ENCODE assay signal across 13 mouse cellular contexts in the genomic region with DNA sequence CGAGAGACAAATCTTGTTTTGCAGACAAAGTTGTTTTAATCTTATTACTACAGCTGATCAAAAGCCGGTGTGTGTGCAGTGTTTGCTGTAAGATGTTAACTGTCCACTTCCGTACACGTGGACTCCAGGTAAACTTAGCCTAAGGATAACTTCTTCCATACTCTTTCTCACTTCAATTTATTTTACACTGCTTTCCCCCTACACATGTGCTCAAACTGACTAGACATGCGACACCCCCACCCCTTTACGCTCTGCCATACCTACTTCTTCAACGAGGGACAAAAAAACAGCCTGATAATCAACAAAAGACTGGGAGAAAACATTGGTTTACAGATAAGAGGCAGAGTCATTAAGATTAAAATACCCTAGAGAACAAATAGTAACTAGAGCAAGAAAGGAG. TPM values are rescaled to one million over a fixed set of nuclear protein-coding genes. Genes with fewer than 3 reads are reported as not detected.
ATAC-seq and TF ChIP-seq lines count a peak whose summit lies in the region.
"Not testable (repeated sequence)": the region's sequence is repeated elsewhere in the genome, so short reads cannot be mapped to it uniquely, and the experiment has no call there.
"Had no signal": no experiment of that assay in that cellular context is flagged by ENCODE, and none has a peak within 500 bp of the region (broad histone marks: within the 10 kb centered on the region; RNA-seq: fewer than 3 reads in every experiment).

No protein-coding gene starts in this region.

- H3K36me3 ChIP-seq in forebrain, embryonic 12.5 days (replicated peaks); heart, embryonic 15.5 days; intestine, postnatal 0 days (ENCODE audit: control insufficient read depth, insufficient read depth); limb, embryonic 15.5 days; midbrain, embryonic 13.5 days; stomach, embryonic 15.5 days: not testable (repeated sequence)

- TF ChIP-seq CTCF in intestine, postnatal 0 days (IDR thresholded peaks at IDR 0.05; ENCODE audit: low read depth), result not testable (repeated sequence)

- H3K9me3 ChIP-seq in forebrain, embryonic 12.5 days, result peaks cover 27% of the 10 kb centered on the region
- peaks cover 20% of the 10 kb centered on the region for H3K9me3 ChIP-seq in heart, embryonic 15.5 days (replicated peaks)
- H3K9me3 ChIP-seq in intestine, postnatal 0 days (ENCODE audit: control insufficient read depth), result peaks cover 12% of the 10 kb centered on the region
- peaks cover 14% of the 10 kb centered on the region for H3K9me3 ChIP-seq in limb, embryonic 15.5 days
- peaks cover 33% of the 10 kb centered on the region for H3K9me3 ChIP-seq in midbrain, embryonic 13.5 days
- H3K9me3 ChIP-seq in stomach, embryonic 15.5 days, result not testable (repeated sequence)

- H3K4me1 ChIP-seq in forebrain, embryonic 12.5 days; heart, embryonic 15.5 days (replicated peaks); intestine, postnatal 0 days (replicated peaks; ENCODE audit: control insufficient read depth, insufficient read depth, low read length); limb, embryonic 15.5 days; midbrain, embryonic 13.5 days (replicated peaks); stomach, embryonic 15.5 days: not testable (repeated sequence)

- 72% methylated on average over 7 of the region's 7 CpGs for WGBS in forebrain, embryonic 12.5 days
- WGBS in heart, embryonic 15.5 days, result 61% methylated on average over 7 of the region's 7 CpGs
- WGBS in intestine, postnatal 0 days, result 61% methylated on average over 7 of the region's 7 CpGs
- WGBS in limb, embryonic 15.5 days, result 67% methylated on average over 7 of the region's 7 CpGs
- WGBS in midbrain, embryonic 13.5 days, result 66% methylated on average over 7 of the region's 7 CpGs
- WGBS in stomach, embryonic 15.5 days, result 61% methylated on average over 7 of the region's 7 CpGs

- not testable (repeated sequence) for H3K27me3 ChIP-seq in forebrain, embryonic 12.5 days; heart, embryonic 15.5 days; intestine, postnatal 0 days (replicated peaks; ENCODE audit: control insufficient read depth, insufficient read depth, low read length); limb, embryonic 15.5 days; midbrain, embryonic 13.5 days; stomach, embryonic 15.5 days (replicated peaks)

- not testable (repeated sequence) for H3K9ac ChIP-seq in forebrain, embryonic 12.5 days; heart, embryonic 15.5 days; intestine, postnatal 0 days (ENCODE audit: low read depth, low read length); limb, embryonic 15.5 days; midbrain, embryonic 13.5 days (replicated peaks); stomach, embryonic 15.5 days

- H3K27ac ChIP-seq in forebrain, embryonic 12.5 days; heart, embryonic 15.5 days; intestine, postnatal 0 days (ENCODE audit: low read depth, low read length); limb, embryonic 15.5 days; midbrain, embryonic 13.5 days; stomach, embryonic 15.5 days: not testable (repeated sequence)

- not testable (repeated sequence) for H3K4me2 ChIP-seq in forebrain, embryonic 12.5 days; heart, embryonic 15.5 days; intestine, postnatal 0 days (replicated peaks; ENCODE audit: low read depth); limb, embryonic 15.5 days; midbrain, embryonic 13.5 days (replicated peaks); stomach, embryonic 15.5 days

- ATAC-seq in cerebellum, adult (ENCODE audit: insufficient number of reproducible peaks, low FRiP score, low TSS enrichment), result peak; percentile 61
- peak; percentile 57 for ATAC-seq in forebrain, embryonic 12.5 days (ENCODE audit: low FRiP score)
- ATAC-seq in heart, embryonic 15.5 days (replicated peaks; ENCODE audit: insufficient number of reproducible peaks, insufficient read depth, low FRiP score, low read depth), result peak; percentile 31; the same call in 1 of the 2 replicates
- ATAC-seq in intestine, postnatal 0 days, result peak; percentile 51; the same call in 1 of the 2 replicates
- ATAC-seq in limb, embryonic 15.5 days (ENCODE audit: insufficient number of reproducible peaks, low FRiP score, low TSS enrichment, low read depth), result peak; percentile 56; the same call in 1 of the 2 replicates
- ATAC-seq in midbrain, embryonic 13.5 days, result peak; percentile 50; the same call in 1 of the 2 replicates
- peak; percentile 27; the same call in 1 of the 2 replicates for ATAC-seq in stomach, embryonic 15.5 days (ENCODE audit: insufficient read depth, low FRiP score, low read depth)

- H3K4me3 ChIP-seq in forebrain, embryonic 12.5 days (replicated peaks); heart, embryonic 15.5 days; intestine, postnatal 0 days (ENCODE audit: low read depth, low read length); limb, embryonic 15.5 days; midbrain, embryonic 13.5 days (replicated peaks); stomach, embryonic 15.5 days (replicated peaks): not testable (repeated sequence)

RNA-seq across cellular contexts. Expression of gene Speer4e, which starts 13.6 kb away (rescaled TPM):
- polyA plus RNA-seq in forebrain, embryonic 12.5 days (2016; fragmentation: Nextera tagmentation; extraction: Ambion mirVana), result not detected in 2 replicates
- polyA plus RNA-seq in heart, embryonic 15.5 days (2015; fragmentation: Nextera tagmentation; extraction: Ambion mirVana), result not detected in 2 replicates
- not detected in 2 replicates for polyA plus RNA-seq in intestine, postnatal 0 days (2015; fragmentation: Nextera tagmentation; extraction: Ambion mirVana)
- polyA plus RNA-seq in limb, embryonic 15.5 days (2015; fragmentation: Nextera tagmentation; extraction: Ambion mirVana), result not detected in 2 replicates
- polyA plus RNA-seq in midbrain, embryonic 13.5 days (2015; fragmentation: Nextera tagmentation; extraction: Ambion mirVana), result not detected in 2 replicates
- polyA plus RNA-seq in stomach, embryonic 15.5 days (2015; fragmentation: Nextera tagmentation; extraction: Ambion mirVana), result not detected in 2 replicates
- polyA plus RNA-seq: forebrain, embryonic 14.5 days; heart, embryonic 16.5 days; hindbrain, embryonic 10.5 days; lung, adult 2 months; neural tube, embryonic 13.5 days; spleen, adult 2 months had no signal

RNA-seq across cellular contexts. Expression of gene Gm10354, which starts 26.9 kb away (rescaled TPM):
- polyA plus RNA-seq in forebrain, embryonic 12.5 days (2016; fragmentation: Nextera tagmentation; extraction: Ambion mirVana), result not detected in 2 replicates
- polyA plus RNA-seq in heart, embryonic 15.5 days (2015; fragmentation: Nextera tagmentation; extraction: Ambion mirVana), result not detected in 2 replicates
- polyA plus RNA-seq in intestine, postnatal 0 days (2015; fragmentation: Nextera tagmentation; extraction: Ambion mirVana), result not detected in 2 replicates
- not detected in 2 replicates for polyA plus RNA-seq in limb, embryonic 15.5 days (2015; fragmentation: Nextera tagmentation; extraction: Ambion mirVana)
- not detected in 2 replicates for polyA plus RNA-seq in midbrain, embryonic 13.5 days (2015; fragmentation: Nextera tagmentation; extraction: Ambion mirVana)
- not detected in 2 replicates for polyA plus RNA-seq in stomach, embryonic 15.5 days (2015; fragmentation: Nextera tagmentation; extraction: Ambion mirVana)
- polyA plus RNA-seq: forebrain, embryonic 14.5 days; heart, embryonic 16.5 days; hindbrain, embryonic 10.5 days; lung, adult 2 months; neural tube, embryonic 13.5 days; spleen, adult 2 months had no signal

RNA-seq across cellular contexts. Expression of gene Gm9758, which starts 37.1 kb away (rescaled TPM):
- not detected in 2 replicates for polyA plus RNA-seq in forebrain, embryonic 12.5 days (2016; fragmentation: Nextera tagmentation; extraction: Ambion mirVana)
- polyA plus RNA-seq in heart, embryonic 15.5 days (2015; fragmentation: Nextera tagmentation; extraction: Ambion mirVana), result not detected in 2 replicates
- not detected in 2 replicates for polyA plus RNA-seq in intestine, postnatal 0 days (2015; fragmentation: Nextera tagmentation; extraction: Ambion mirVana)
- not detected in 2 replicates for polyA plus RNA-seq in limb, embryonic 15.5 days (2015; fragmentation: Nextera tagmentation; extraction: Ambion mirVana)
- polyA plus RNA-seq in midbrain, embryonic 13.5 days (2015; fragmentation: Nextera tagmentation; extraction: Ambion mirVana), result not detected in 2 replicates
- polyA plus RNA-seq in stomach, embryonic 15.5 days (2015; fragmentation: Nextera tagmentation; extraction: Ambion mirVana), result not detected in 2 replicates
- polyA plus RNA-seq: forebrain, embryonic 14.5 days; heart, embryonic 16.5 days; hindbrain, embryonic 10.5 days; lung, adult 2 months; neural tube, embryonic 13.5 days; spleen, adult 2 months had no signal
